Mouse (Mus musculus): Measurements from ENCODE around the gene Bcat1.

- TF ChIP-seq CTCF (IDR thresholded peaks at IDR 0.05; ENCODE audit: control insufficient read depth, insufficient read depth, insufficient read length) (no peak), USF1 (IDR thresholded peaks at IDR 0.05; ENCODE audit: low read depth) (no peak)
These were observed 302 bp upstream of the Bcat1 start for GRCm38 (mm10) chr6:145076286-145076685.
